In genomic region chr11:97569806-97570205, GRCm38 (mm10) we compare ENCODE assay signal across 17 mouse cellular contexts. TPM values are rescaled to one million over a fixed set of nuclear protein-coding genes. Genes with fewer than 3 reads are reported as not detected.
A peak's percentile ranks its signal among the peaks of the same experiment; 100 is the strongest.
DNase-seq lines count a peak whose midpoint lies in the region; ATAC-seq and TF ChIP-seq lines count a peak whose summit lies in the region.
"Had no signal": no experiment of that assay in that cellular context is flagged by ENCODE, and none has a peak within 500 bp of the region (broad histone marks: within the 10 kb centered on the region; RNA-seq: fewer than 3 reads in every experiment).

No protein-coding gene starts in this region.

- no peak for TF ChIP-seq POLR2A in cortical plate, adult 2 months (IDR thresholded peaks at IDR 0.05; ENCODE audit: extremely low read depth, insufficient read depth, low read length)

- H3K4me3 ChIP-seq in layer of hippocampus, adult 2 months: peak overlapping the region; percentile 59; the same call in 1 of the 2 replicates
- peak overlapping the region; percentile 94 for H3K4me3 ChIP-seq in cortical plate, adult 2 months (ENCODE audit: insufficient read depth, low read length)
- no peak overlapping the region for H3K4me3 ChIP-seq in forebrain, postnatal 0 days (ENCODE audit: low read depth, low read length)
- H3K4me3 ChIP-seq in midbrain, postnatal 0 days (ENCODE audit: low read depth, low read length): no peak overlapping the region
- H3K4me3 ChIP-seq: erythroblast, embryonic 14.5 days; limb, embryonic 15.5 days had no signal

- H3K27ac ChIP-seq in layer of hippocampus, adult 2 months: peak overlapping the region; percentile 97
- peak overlapping the region; percentile 27; the same call in 1 of the 2 replicates for H3K27ac ChIP-seq in cortical plate, adult 2 months (ENCODE audit: insufficient read depth, low read length)
- H3K27ac ChIP-seq in forebrain, postnatal 0 days (ENCODE audit: low read depth, low read length): peak overlapping the region; percentile 97
- no peak overlapping the region for H3K27ac ChIP-seq in midbrain, postnatal 0 days (ENCODE audit: low read depth, low read length)
- H3K27ac ChIP-seq: limb, embryonic 15.5 days had no signal

- TF ChIP-seq CTCF in layer of hippocampus, adult 2 months (conservative IDR thresholded peaks at IDR 0.05): no peak
- no peak for TF ChIP-seq CTCF in cortical plate, adult 2 months (IDR thresholded peaks at IDR 0.05; ENCODE audit: extremely low read depth, insufficient read depth, low read length)
- no peak for TF ChIP-seq CTCF in forebrain, postnatal 0 days (IDR thresholded peaks at IDR 0.05; ENCODE audit: low read depth)
- TF ChIP-seq CTCF in midbrain, postnatal 0 days (IDR thresholded peaks at IDR 0.05): peak; percentile 10; the same call in 1 of the 2 replicates

- 0 out of 2 replicates have a peak overlapping the region, but pooled peaks have one; percentile 91 for H3K4me2 ChIP-seq in forebrain, postnatal 0 days (ENCODE audit: low read depth)
- H3K4me2 ChIP-seq in midbrain, postnatal 0 days (ENCODE audit: low read depth, low read length, poor library complexity, severe bottlenecking): no peak overlapping the region
- H3K4me2 ChIP-seq: limb, embryonic 15.5 days; lung, embryonic 14.5 days had no signal

- H3K9ac ChIP-seq in forebrain, postnatal 0 days: no peak overlapping the region
- H3K9ac ChIP-seq in midbrain, postnatal 0 days (replicated peaks; ENCODE audit: low read length, poor library complexity, severe bottlenecking): no peak overlapping the region
- H3K9ac ChIP-seq: limb, embryonic 15.5 days; lung, embryonic 14.5 days had no signal

- H3K4me1 ChIP-seq in cortical plate, adult 2 months (ENCODE audit: control insufficient read depth, insufficient read depth, low read length): peaks cover 12% of the 10 kb centered on the region; the same call in 1 of the 2 replicates
- peaks cover 44% of the 10 kb centered on the region for H3K4me1 ChIP-seq in forebrain, postnatal 0 days (ENCODE audit: insufficient read depth)
- peaks cover 32% of the 10 kb centered on the region for H3K4me1 ChIP-seq in midbrain, postnatal 0 days (ENCODE audit: insufficient read depth, low read length)

- WGBS in forebrain, postnatal 0 days: 28% methylated on average over 3 of the region's 3 CpGs
- WGBS in midbrain, postnatal 0 days: 38% methylated on average over 3 of the region's 3 CpGs

- DNase-seq in layer of hippocampus, adult 2 months (ENCODE audit: low spot score in 2 of 2): no peak
- no peak for DNase-seq in layer of hippocampus, adult 11-12 months (ENCODE audit: low spot score)
- no peak for DNase-seq in forebrain, postnatal 0 days
- no peak for DNase-seq in midbrain, postnatal 0 days (ENCODE audit: low spot score)
- no peak for DNase-seq in urinary bladder, postnatal 36 days (ENCODE audit: low spot score in 2 of 2)
- no peak for DNase-seq in kidney, postnatal 25 days
- DNase-seq: adrenal gland, postnatal 25 days; embryo, embryonic 11 days; heart, postnatal 14 days; thymus, postnatal 36 days had no signal

- no peaks in the 10 kb centered on the region for H3K27me3 ChIP-seq in forebrain, postnatal 0 days (ENCODE audit: insufficient read depth, low read length)
- no peaks in the 10 kb centered on the region for H3K27me3 ChIP-seq in midbrain, postnatal 0 days (ENCODE audit: insufficient read depth, low read length)

- H3K36me3 ChIP-seq in forebrain, postnatal 0 days (ENCODE audit: insufficient read depth): peaks cover 6% of the 10 kb centered on the region; the same call in 1 of the 2 replicates
- H3K36me3 ChIP-seq in midbrain, postnatal 0 days (ENCODE audit: insufficient read depth, low read length): no peaks in the 10 kb centered on the region
- H3K36me3 ChIP-seq: limb, embryonic 15.5 days had no signal

- ATAC-seq in forebrain, postnatal 0 days: no peak
- no peak for ATAC-seq in midbrain, postnatal 0 days (ENCODE audit: low FRiP score)
- ATAC-seq: intestine, embryonic 16.5 days had no signal

- no peaks in the 10 kb centered on the region for H3K9me3 ChIP-seq in forebrain, postnatal 0 days (ENCODE audit: low read length)
- no peaks in the 10 kb centered on the region for H3K9me3 ChIP-seq in midbrain, postnatal 0 days (ENCODE audit: low read length)
- H3K9me3 ChIP-seq: limb, embryonic 15.5 days had no signal

RNA-seq across cellular contexts. Expression of gene Srcin1, which starts 6.2 kb away (rescaled TPM):
- total RNA-seq in layer of hippocampus, adult 2 months (2021): 100 to 1,000 TPM; 226 to 232 TPM
- 141 and 146 TPM in 2 replicates for polyA plus RNA-seq in cortical plate, adult 2 months (2012; rRNA removed)
- 50.1 and 70.7 TPM in 2 replicates for total RNA-seq in forebrain, postnatal 0 days (2014; rRNA removed)
- 8.9 and 12.0 TPM in 2 replicates for polyA plus RNA-seq in forebrain, postnatal 0 days (2015; fragmentation: Nextera tagmentation; extraction: Ambion mirVana)
- total RNA-seq in midbrain, postnatal 0 days (2014; rRNA removed): 95.0 and 100 TPM in 2 replicates
- 13.1 and 14.0 TPM in 2 replicates for polyA plus RNA-seq in midbrain, postnatal 0 days (2015; fragmentation: Nextera tagmentation; extraction: Ambion mirVana)
- total RNA-seq: megakaryocyte progenitor cell, adult 5-6 weeks had no signal
- polyA plus RNA-seq: erythroblast, embryonic 14.5 days had no signal

RNA-seq across cellular contexts. Expression of gene Epop, which starts 59.7 kb away (rescaled TPM):
- 10 to 100 TPM; 34.1 to 35.1 TPM for total RNA-seq in layer of hippocampus, adult 2 months (2021)
- polyA plus RNA-seq in cortical plate, adult 2 months (2012; rRNA removed): 89.5 and 95.2 TPM in 2 replicates
- 5.0 and 6.8 TPM in 2 replicates for total RNA-seq in forebrain, postnatal 0 days (2014; rRNA removed)
- polyA plus RNA-seq in forebrain, postnatal 0 days (2015; fragmentation: Nextera tagmentation; extraction: Ambion mirVana): 3.6 and 4.1 TPM in 2 replicates
- 5.0 and 8.4 TPM in 2 replicates for total RNA-seq in midbrain, postnatal 0 days (2014; rRNA removed)
- polyA plus RNA-seq in midbrain, postnatal 0 days (2015; fragmentation: Nextera tagmentation; extraction: Ambion mirVana): 1.5 and 1.6 TPM in 2 replicates
- total RNA-seq: MEL had no signal

Comparison
In these comparisons a context has a peak if more than half of its experiments do, and no peak if none do; other contexts are left out.
1. H3K4me3 ChIP-seq: peak in layer of hippocampus, adult 2 months (single experiment) and cortical plate, adult 2 months (single experiment); none in forebrain, postnatal 0 days (single experiment) and midbrain, postnatal 0 days (single experiment).